Mouse (Mus musculus): Measurements from ENCODE around the gene Plxdc2.

The Plxdc2 gene

GRCm38 (mm10) chr2:16414340-16414976, 58.4 kb downstream of the Plxdc2 start:
- no peak for DNase-seq (ENCODE audit: extremely low read depth, low read depth)

DNA sequence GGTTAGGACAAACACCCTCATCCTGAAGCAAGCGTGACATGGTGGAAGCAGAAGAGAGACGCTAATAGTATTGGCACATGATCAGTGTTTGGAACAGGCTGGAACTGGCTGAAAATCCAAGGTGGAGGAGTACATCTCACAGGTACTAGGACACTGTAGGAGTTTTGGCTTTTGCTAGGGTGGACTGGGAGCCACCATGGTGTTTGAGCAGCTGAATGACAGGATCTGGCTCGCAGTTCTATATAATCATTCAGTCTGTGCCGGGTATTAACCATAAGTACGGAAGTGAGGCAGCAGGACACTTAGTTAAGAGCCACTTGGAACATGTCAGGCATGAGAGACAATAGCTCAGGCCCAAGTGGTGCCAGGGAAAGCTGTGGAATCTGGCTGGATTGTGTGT, 82.9 kb downstream of the Plxdc2 start:
- DNase-seq (ENCODE audit: extremely low read depth, low read depth) = no peak

GRCm38 (mm10) chr2:16442643-16443042, 86.5 kb downstream of the Plxdc2 start:
- no peak for DNase-seq (ENCODE audit: extremely low read depth, low read depth)

GRCm38 (mm10) chr2:16447936-16448335, 91.8 kb downstream of the Plxdc2 start:
- DNase-seq (ENCODE audit: extremely low read depth, low read depth) = no peak

GRCm38 (mm10) chr2:16450838-16451665, 94.9 kb downstream of the Plxdc2 start:
- no peak for DNase-seq (ENCODE audit: extremely low read depth, low read depth)

GRCm38 (mm10) chr2:16451666-16452009, 95.5 kb downstream of the Plxdc2 start:
- no peak for DNase-seq (ENCODE audit: extremely low read depth, low read depth)

DNA sequence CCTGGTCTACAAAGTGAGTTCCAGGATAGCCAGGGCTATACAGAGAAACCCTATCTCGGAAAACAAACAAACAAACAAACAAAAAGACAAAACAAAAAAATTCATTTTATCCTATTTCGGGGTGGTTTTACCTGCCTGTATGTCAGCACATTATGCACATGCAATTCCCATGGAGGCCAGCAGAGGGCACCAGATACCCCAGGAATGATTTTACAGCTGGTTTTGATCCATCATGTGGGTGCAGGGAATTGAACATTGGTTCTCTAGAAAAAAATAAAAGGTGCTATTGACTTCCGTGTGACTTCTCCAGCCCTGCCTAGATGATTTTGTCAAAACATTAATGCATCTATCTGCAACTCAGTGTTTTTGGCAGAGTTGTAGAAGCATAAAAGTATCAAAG, 96.0 kb downstream of the Plxdc2 start:
- no peak for DNase-seq (ENCODE audit: extremely low read depth, low read depth)

DNA sequence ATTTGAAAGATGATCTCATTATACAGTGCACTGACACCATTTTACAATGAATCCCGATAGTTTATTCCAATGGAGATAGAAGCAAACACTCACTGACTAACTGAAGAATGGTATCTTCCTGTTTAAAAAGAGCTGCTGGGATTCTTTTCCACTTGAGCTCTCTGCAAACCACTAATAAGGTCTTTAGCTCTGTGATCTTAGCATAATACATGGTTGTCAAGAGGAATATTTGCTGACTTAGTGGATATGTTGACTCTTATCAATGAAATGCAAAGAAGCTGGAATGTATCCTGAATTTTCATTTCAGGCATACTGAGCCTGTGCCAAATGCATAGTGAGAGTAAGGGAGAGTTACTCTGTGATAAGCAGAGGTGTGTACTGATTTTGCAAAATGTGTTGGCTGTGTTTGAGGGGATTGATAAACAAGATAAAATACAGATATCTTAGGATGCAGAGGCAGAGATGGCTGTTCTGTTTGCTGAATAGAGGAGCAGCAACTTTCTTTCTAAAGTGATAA, 100.2 kb downstream of the Plxdc2 start:
- DNase-seq (ENCODE audit: extremely low read depth, low read depth) = no peak

- DNase-seq (ENCODE audit: extremely low read depth, low read depth) = no peak
Measured at GRCm38 (mm10) chr2:16459490-16459889, 103.4 kb downstream of the Plxdc2 start.

- DNase-seq (ENCODE audit: extremely low read depth, low read depth) = no peak
Measured at GRCm38 (mm10) chr2:16470099-16470498, 114.0 kb downstream of the Plxdc2 start.

DNA sequence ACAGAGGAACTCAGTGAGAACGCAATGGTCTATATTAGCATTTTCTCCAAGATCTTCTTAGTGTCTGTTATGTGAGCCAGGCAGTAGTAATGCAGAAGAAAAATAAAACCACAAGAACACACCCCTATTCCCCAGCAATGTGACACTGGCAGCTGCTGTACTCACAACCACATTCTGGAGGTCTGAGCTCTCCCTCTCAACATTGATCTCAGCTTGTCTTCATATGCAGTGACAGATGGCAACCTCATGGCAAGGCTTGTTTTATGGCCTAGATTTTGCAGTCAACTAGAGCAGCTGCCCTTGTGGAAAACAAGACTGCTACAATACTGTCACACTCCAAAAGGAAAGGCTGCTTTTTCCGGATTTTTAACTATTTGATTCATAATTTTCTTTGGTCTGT, 127.8 kb downstream of the Plxdc2 start:
- no peak for DNase-seq (ENCODE audit: extremely low read depth, low read depth)

DNA sequence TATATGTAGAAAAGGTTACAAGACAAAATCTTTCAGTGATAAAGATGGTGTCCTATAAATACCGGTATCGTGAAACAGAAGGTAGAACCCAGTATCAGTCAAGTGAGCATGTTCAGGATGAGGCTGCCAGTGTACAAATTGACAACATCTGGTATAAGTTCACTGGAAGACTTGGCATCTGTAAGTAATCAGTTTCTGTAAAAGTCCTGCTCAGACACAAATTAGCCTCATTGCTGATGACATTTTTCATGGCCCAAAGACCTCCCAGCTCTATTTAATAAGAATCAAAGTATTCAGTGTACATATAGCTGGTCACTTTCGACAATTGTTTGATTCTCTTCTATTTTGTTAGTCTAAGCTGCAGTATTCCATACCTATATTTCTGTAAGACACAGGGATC, 129.9 kb downstream of the Plxdc2 start:
- no peak for DNase-seq (ENCODE audit: extremely low read depth, low read depth)

- DNase-seq (ENCODE audit: extremely low read depth, low read depth) = no peak
Measured at GRCm38 (mm10) chr2:16491242-16491641, 135.1 kb downstream of the Plxdc2 start.

GRCm38 (mm10) chr2:16502843-16503242, 146.7 kb downstream of the Plxdc2 start:
- no peak for DNase-seq (ENCODE audit: extremely low read depth, low read depth)

DNA sequence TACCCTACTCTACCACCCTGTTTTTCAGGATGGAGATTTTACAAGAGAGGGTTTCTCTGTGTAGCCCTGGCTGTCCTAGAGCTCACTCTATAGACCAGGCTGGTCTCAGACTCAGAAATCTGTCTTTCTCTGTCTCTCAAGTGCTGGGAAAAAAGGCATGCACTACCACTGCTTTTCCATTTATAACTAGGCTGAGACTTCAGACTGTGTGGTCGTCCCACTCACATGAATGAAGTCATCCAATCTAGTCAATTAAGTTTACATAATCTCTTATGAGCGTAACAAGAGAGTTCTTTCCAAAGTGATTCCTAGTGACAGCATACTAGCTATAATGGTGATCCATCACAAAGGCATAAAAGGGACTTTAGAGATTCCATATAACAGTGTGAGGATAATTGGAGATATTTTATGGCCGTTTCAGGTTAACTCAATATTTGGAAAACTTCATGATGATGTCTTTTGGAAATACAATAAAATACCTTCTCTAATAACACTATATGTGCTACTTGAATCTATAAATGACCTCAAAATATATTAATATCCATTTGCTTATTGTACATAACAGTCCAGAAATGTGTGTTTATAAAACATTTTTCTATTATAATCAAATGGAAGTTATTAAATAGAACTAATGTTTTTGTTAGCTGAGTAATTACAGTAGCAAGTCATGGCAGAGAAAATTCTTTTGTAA, 151.6 kb downstream of the Plxdc2 start:
- DNase-seq (ENCODE audit: extremely low read depth, low read depth) = no peak

DNA sequence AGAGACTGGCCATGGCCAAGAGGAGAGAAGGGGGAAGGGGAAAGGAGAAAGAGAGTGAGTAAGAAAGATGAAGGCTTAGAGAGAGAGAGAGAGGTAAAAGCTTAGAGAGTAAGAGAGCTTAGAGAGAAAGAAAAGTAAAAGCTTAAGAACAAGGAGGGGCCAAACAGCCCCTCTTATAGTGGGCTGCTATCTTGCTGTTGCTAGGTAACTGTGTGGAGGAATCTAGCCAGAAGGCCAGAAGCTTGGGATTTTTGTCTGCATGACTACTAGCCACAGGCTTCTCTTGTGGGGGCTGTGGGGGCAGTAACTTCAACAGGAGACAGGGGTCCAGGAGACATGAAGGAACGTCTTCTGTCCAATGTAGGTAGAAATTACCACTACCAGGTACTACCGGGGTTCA, 162.0 kb downstream of the Plxdc2 start:
- DNase-seq (ENCODE audit: extremely low read depth, low read depth) = no peak

GRCm38 (mm10) chr2:16523427-16523826, 167.3 kb downstream of the Plxdc2 start:
- DNase-seq (ENCODE audit: extremely low read depth, low read depth) = no peak

- DNase-seq (ENCODE audit: extremely low read depth, low read depth) = no peak
Measured at GRCm38 (mm10) chr2:16532244-16532643, 176.1 kb downstream of the Plxdc2 start.

- no peak for DNase-seq (ENCODE audit: extremely low read depth, low read depth)
Measured at GRCm38 (mm10) chr2:16534566-16534965, 178.5 kb downstream of the Plxdc2 start.

DNA sequence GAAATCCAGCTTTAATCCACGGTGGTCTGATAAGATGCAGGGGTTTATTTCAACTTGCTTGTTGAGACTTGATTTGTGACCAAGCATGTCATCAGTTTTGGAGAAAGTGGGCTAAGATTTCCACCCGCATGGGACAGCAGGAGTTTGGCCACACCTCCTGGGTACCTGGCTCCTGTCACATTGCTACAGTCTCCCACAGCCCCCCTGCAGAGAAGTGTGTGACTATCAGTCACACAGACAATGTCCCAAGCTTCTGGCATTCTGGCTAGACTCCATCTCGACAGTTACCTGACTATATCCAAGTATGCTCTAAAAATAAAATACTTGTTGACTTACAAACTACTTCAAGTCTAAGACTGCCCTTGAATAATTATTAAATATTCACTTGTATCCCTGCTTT, 185.1 kb downstream of the Plxdc2 start:
- no peak for DNase-seq (ENCODE audit: extremely low read depth, low read depth)

DNA sequence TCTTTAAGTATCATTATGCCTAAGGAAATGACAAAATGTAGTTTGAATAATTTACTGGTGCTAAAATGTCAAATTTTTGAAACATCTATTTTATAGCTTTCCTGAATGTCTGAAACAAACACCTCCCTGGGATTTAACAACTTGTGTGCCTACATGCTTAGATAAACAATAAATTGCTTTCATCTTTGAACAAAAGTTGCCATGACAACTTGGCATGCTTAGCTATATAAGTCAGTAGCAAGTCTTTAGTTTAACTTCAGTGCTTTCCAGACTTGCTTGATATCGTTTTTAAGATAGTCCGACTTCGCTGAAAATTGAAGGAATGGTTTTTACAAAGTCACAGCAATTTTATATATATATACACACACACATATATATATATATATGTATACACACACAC, 189.1 kb downstream of the Plxdc2 start:
- no peak for DNase-seq (ENCODE audit: extremely low read depth, low read depth)

DNA sequence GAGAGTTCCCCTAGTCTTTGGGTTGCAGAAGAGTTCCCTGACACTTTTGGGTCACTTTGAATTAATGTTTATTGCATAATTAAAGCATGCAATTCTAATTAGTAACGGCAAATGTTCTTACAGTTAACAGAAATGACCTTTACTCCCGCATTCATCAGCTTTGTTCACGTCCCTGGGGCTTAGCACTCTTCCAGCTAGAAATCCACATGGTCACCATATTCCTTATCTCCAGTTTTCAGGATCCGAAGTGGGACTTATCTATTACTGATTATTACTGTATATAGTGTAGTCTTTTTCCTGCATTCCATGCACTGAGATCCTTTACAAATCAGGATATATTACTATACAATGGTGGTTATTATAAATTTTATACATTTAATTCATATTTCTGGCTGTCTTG, 203.2 kb downstream of the Plxdc2 start:
- DNase-seq (ENCODE audit: extremely low read depth, low read depth) = no peak

Measured in MEL-GATA-1-ER (cell line).